Comparison of ENCODE assay signal across 19 mouse cellular contexts in genomic region chr11:108385666-108386024, GRCm38 (mm10). TPM values are rescaled to one million over a fixed set of nuclear protein-coding genes. Genes with fewer than 3 reads are reported as not detected.
"Had no signal": no experiment of that assay in that cellular context is flagged by ENCODE, and none has a peak within 500 bp of the region (broad histone marks: within the 10 kb centered on the region; RNA-seq: fewer than 3 reads in every experiment).

No protein-coding gene starts in this region.

- H3K9me3 ChIP-seq: midbrain, embryonic 10.5 days; midbrain, embryonic 12.5 days; neural tube, embryonic 13.5 days; neural tube, embryonic 15.5 days had no signal

- H3K27me3 ChIP-seq: midbrain, embryonic 12.5 days; neural tube, embryonic 13.5 days; neural tube, embryonic 15.5 days had no signal

- DNase-seq: lung, adult 18-20 months; lung, embryonic 14.5 days; lung, postnatal 10 days; lung, postnatal 4 days; midbrain, embryonic 14.5 days; right cerebral cortex, adult 18-20 months; right cerebral cortex, postnatal 25 days; right cerebral cortex, postnatal 4 days; spleen, adult 18-20 months; thymus, adult 18-20 months; thymus, postnatal 14 days; thymus, postnatal 4 days had no signal

- H3K9ac ChIP-seq: lung, embryonic 14.5 days; midbrain, embryonic 12.5 days; neural tube, embryonic 13.5 days; neural tube, embryonic 15.5 days had no signal

- H3K4me2 ChIP-seq: lung, embryonic 14.5 days; midbrain, embryonic 12.5 days; neural tube, embryonic 13.5 days; neural tube, embryonic 15.5 days had no signal

- ATAC-seq: midbrain, embryonic 16.5 days had no signal

- H3K36me3 ChIP-seq: midbrain, embryonic 10.5 days; midbrain, embryonic 12.5 days; neural tube, embryonic 13.5 days; neural tube, embryonic 15.5 days had no signal

- H3K27ac ChIP-seq: midbrain, embryonic 10.5 days; midbrain, embryonic 12.5 days; neural tube, embryonic 13.5 days; neural tube, embryonic 15.5 days had no signal

- H3K4me3 ChIP-seq: midbrain, embryonic 10.5 days; midbrain, embryonic 12.5 days; myocyte; neural tube, embryonic 13.5 days; neural tube, embryonic 15.5 days had no signal

RNA-seq across cellular contexts. Expression of gene Apoh, which starts 42.5 kb away (rescaled TPM):
- polyA plus RNA-seq: midbrain, embryonic 10.5 days; midbrain, embryonic 12.5 days; neural tube, embryonic 11.5 days had no signal
